Mouse (Mus musculus) thymus, adult 2 months (tissue): ENCODE data around the gene Tmem63c. TPM values are rescaled to one million over a fixed set of nuclear protein-coding genes. Genes with fewer than 3 reads are reported as not detected.

Experiments used
- DNase-seq: peaks from one replicate; pipeline ENCODE4 v3.0.0; 2021
- H3K27ac ChIP-seq: fragments of 200-500 bp; 2 replicates; pipeline ENCODE4 v1.5.1; 2012; ENCODE audit warnings: low read length, control low read depth; ENCODE audit not compliant: control insufficient read depth, insufficient read depth
- H3K27me3 ChIP-seq: fragments of 200-500 bp; 2 replicates; pipeline ENCODE4 v1.6.1; 2012; ENCODE audit warnings: mild to moderate bottlenecking, low read length, moderate library complexity, mixed read lengths; ENCODE audit not compliant: control insufficient read depth, insufficient read depth
- H3K36me3 ChIP-seq: fragments of 200-500 bp; 2 replicates; pipeline ENCODE4 v1.6.1; 2012; ENCODE audit warnings: mild to moderate bottlenecking, low read length, moderate library complexity; ENCODE audit not compliant: control insufficient read depth, insufficient read depth
- H3K4me1 ChIP-seq: fragments of 200-500 bp; replicated peaks from 2 replicates; pipeline ENCODE4 v1.6.1; 2012; ENCODE audit warnings: low read length; ENCODE audit not compliant: control insufficient read depth, insufficient read depth
- H3K4me3 ChIP-seq: fragments of 200-500 bp; 2 replicates; pipeline ENCODE4 v1.5.1; 2012; ENCODE audit warnings: mild to moderate bottlenecking, low read length, control low read depth, moderate library complexity; ENCODE audit not compliant: control insufficient read depth, insufficient read depth
- CTCF ChIP-seq: fragments of 200-500 bp; IDR thresholded peaks from 2 replicates; pipeline ENCODE4 v1.5.1; 2012; ENCODE audit warnings: mild to moderate bottlenecking, control low read depth, low read length, moderate library complexity, borderline replicate concordance; ENCODE audit not compliant: control insufficient read depth, poor library complexity, insufficient read depth; ENCODE audit errors: extremely low read depth
- POLR2A ChIP-seq: fragments of 200-500 bp; IDR thresholded peaks from 2 replicates; pipeline ENCODE4 v1.6.1; 2012; ENCODE audit warnings: mild to moderate bottlenecking, low read length, control low read depth, moderate library complexity; ENCODE audit not compliant: control insufficient read depth, poor library complexity, insufficient read depth; ENCODE audit errors: extremely low read depth
- WGBS: fragments of 180-500 bp; shearing (Covaris S2); methylation state at CpG from one replicate; pipeline ENCODE4 v1.1.7; 2018; 5-methylcytosine and 5-hydroxymethylcytosine counted together
- polyA plus RNA-seq: library from polyadenylated mRNA; depleted of rRNA; stranded (reverse); fragments of >200 nt; gene quantifications from 2 replicates; pipeline ENCODE4 v1.2.3, GENCODE M21; 2012

The Tmem63c gene
- polyA plus RNA-seq, 1 experiment: 0.58 TPM

GRCm38 (mm10) chr12:87029251-87029976, 8.3 kb downstream of the Tmem63c start:
- H3K27ac ChIP-seq: no peak overlapping the region
- H3K4me3 ChIP-seq: no peak overlapping the region
- 67% methylated on average over 5 of the region's 5 CpGs for WGBS
- H3K36me3 ChIP-seq: no peaks in the 10 kb centered on the region
- H3K4me1 ChIP-seq: no peaks in the 10 kb centered on the region
- no peak for DNase-seq
- H3K27me3 ChIP-seq: no peaks in the 10 kb centered on the region
- TF ChIP-seq CTCF (no peak), POLR2A (no peak)

DNA sequence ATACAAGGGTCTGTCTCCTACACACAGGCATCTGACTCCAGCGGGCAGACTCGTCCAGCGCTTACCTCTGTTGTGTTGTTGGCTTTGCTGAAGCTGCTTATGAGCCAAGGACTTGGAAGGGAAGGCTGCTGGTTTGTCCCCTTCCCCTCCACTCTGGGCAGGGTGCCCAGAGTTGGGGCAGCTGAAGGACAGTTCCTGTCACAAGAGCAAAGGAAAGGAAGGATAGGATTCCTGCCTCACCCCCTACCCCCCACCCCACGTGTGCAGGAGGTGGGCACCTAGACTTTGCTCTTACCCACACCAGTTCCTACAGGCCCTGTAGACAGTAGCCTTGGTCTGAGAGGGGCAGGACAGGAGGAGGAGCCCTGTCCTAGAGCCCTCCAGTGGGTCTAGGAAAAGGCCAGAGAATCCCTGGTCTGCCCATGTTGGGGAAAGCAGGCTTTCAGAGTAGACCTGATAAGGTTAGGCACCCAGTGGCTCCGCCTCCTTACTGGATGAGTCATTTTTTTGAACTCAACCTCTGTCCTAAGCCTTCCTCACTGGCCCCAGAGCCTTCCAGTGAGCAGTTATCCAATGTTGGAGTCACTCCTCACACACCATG, 10.1 kb downstream of the Tmem63c start:
- TF ChIP-seq POLR2A: no peak
- no peak for TF ChIP-seq CTCF
- Histone ChIP-seq H3K4me1 (no peaks in the 10 kb centered on the region), H3K27me3 (no peaks in the 10 kb centered on the region), H3K4me3 (no peak overlapping the region), H3K27ac (no peak overlapping the region), H3K36me3 (no peaks in the 10 kb centered on the region)
- no peak for DNase-seq
- WGBS: 71% methylated on average over 5 of the region's 5 CpGs

GRCm38 (mm10) chr12:87036631-87037030, 15.5 kb downstream of the Tmem63c start:
- H3K36me3 ChIP-seq: no peaks in the 10 kb centered on the region
- H3K4me1 ChIP-seq: no peaks in the 10 kb centered on the region
- TF ChIP-seq POLR2A (no peak), CTCF (no peak)
- no peak overlapping the region for H3K4me3 ChIP-seq
- H3K27me3 ChIP-seq: no peaks in the 10 kb centered on the region
- no peak overlapping the region for H3K27ac ChIP-seq
- WGBS: 96% methylated on average over 7 of the region's 7 CpGs
- no peak for DNase-seq

DNA sequence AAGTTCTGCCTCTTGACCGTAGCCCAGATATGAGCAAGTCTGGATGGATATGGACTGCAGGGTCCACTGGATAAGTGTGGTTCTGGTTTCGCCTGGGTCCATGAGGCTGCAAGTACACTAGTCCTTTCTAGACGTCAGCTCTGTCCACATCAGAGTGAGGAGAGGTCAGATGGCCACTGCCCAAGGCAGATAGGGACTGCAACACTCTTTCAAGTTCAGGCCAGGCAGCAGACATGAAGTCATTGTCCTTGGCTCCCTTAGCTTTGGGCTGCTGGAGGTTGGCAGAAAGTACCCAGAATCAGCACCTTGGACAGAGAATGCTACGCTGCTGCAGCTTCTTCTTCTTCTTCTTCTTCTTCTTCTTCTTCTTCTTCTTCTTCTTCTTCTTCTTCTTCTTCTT, 19.0 kb downstream of the Tmem63c start:
- no peaks in the 10 kb centered on the region for H3K27me3 ChIP-seq
- WGBS: 72% methylated on average over 4 of the region's 4 CpGs
- no peak overlapping the region for H3K4me3 ChIP-seq
- TF ChIP-seq CTCF (no peak), POLR2A (no peak)
- DNase-seq: no peak
- H3K36me3 ChIP-seq: no peaks in the 10 kb centered on the region
- no peak overlapping the region for H3K27ac ChIP-seq
- no peaks in the 10 kb centered on the region for H3K4me1 ChIP-seq

- no peak for TF ChIP-seq POLR2A
- TF ChIP-seq CTCF: no peak
- WGBS: 88% methylated on average over 7 of the region's 7 CpGs
- no peaks in the 10 kb centered on the region for H3K4me1 ChIP-seq
Measured at GRCm38 (mm10) chr12:87040857-87041256, 19.7 kb downstream of the Tmem63c start.

DNA sequence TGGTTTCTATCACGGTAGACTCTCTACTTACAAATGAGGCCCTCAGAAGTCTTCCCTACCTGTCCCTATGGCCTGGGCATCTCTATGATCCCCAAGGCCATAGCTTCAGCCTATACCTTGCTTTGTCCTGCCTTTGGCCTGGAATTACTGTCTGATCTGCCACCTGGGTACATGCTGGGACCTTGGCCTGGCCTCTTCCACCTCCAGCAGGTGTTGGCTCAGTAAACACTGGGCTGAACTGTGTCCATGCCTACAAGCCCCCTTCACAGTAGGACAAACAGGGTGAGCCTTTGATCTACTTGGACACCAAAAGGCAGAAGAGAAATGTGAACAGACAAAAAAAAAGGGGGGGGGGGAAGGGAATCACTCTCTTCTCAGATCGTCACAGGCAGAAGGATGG, 21.3 kb downstream of the Tmem63c start:
- 66% methylated on average over 2 of the region's 2 CpGs for WGBS
- Histone ChIP-seq H3K36me3 (no peaks in the 10 kb centered on the region), H3K27ac (no peak overlapping the region), H3K4me3 (no peak overlapping the region), H3K4me1 (no peaks in the 10 kb centered on the region), H3K27me3 (no peaks in the 10 kb centered on the region)
- no peak for TF ChIP-seq CTCF
- TF ChIP-seq POLR2A: no peak
- DNase-seq: no peak

More at GRCm38 (mm10) chr12:87040857-87041256, 19.7 kb downstream of the Tmem63c start:
- H3K36me3 ChIP-seq: no peaks in the 10 kb centered on the region
- DNase-seq: no peak
- no peak overlapping the region for H3K27ac ChIP-seq
- no peak overlapping the region for H3K4me3 ChIP-seq
- no peaks in the 10 kb centered on the region for H3K27me3 ChIP-seq

- H3K27ac ChIP-seq: no peak overlapping the region
- DNase-seq: no peak
- no peaks in the 10 kb centered on the region for H3K4me1 ChIP-seq
- WGBS: 84% methylated on average over 7 of the region's 7 CpGs
- no peaks in the 10 kb centered on the region for H3K36me3 ChIP-seq
- no peak overlapping the region for H3K4me3 ChIP-seq
- H3K27me3 ChIP-seq: no peaks in the 10 kb centered on the region
- TF ChIP-seq CTCF (no peak), POLR2A (no peak)
Measured at GRCm38 (mm10) chr12:87043221-87043620, 22.1 kb downstream of the Tmem63c start.

- Histone ChIP-seq H3K27ac (no peak overlapping the region), H3K27me3 (no peaks in the 10 kb centered on the region), H3K4me1 (no peaks in the 10 kb centered on the region), H3K36me3 (no peaks in the 10 kb centered on the region), H3K4me3 (no peak overlapping the region)
- DNase-seq: no peak
- no peak for TF ChIP-seq POLR2A
- no peak for TF ChIP-seq CTCF
- WGBS: 50% methylated on average over 5 of the region's 5 CpGs
Measured at GRCm38 (mm10) chr12:87044711-87045110, 23.6 kb downstream of the Tmem63c start.
